Mouse (Mus musculus): ENCODE results near the gene Syngr3. TPM values are rescaled to one million over a fixed set of nuclear protein-coding genes. Genes with fewer than 3 reads are reported as not detected.

The Syngr3 gene
- total and polyA plus RNA-seq, 3 experiments = 0.32 to 3.9 (median 0.33) TPM

DNA sequence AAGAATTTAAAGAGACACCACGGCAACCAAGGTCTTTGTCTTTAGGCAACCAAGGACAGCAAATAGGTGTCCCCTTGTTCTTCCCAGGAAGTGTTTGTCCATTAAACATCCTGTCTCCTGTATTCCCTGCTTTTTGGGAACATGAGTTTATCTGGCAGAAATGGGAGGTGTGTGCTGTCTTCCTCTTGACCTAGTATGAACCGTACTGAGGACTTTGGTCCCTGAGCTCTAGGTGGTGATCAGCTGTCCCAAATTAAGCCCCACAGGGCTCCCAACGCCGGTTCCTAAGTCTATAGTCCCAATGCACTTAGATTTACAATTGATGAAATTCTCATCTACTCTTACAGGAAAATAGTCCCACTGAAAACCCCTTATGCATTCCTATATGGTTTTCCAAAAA lies 39.0 kb downstream of the Syngr3 start:
- TF ChIP-seq RCOR1 (conservative IDR thresholded peaks at IDR 0.05; ENCODE audit: low read depth, low read length) = no peak
- no peak for TF ChIP-seq BHLHE40 (IDR thresholded peaks at IDR 0.05; ENCODE audit: low read depth, low read length)
- no peak for TF ChIP-seq E2F4 (IDR thresholded peaks at IDR 0.05; ENCODE audit: insufficient replicate concordance, low read depth, low read length)
- TF ChIP-seq JUN (IDR thresholded peaks at IDR 0.05; ENCODE audit: insufficient read depth, low read depth, low read length) = no peak
- TF ChIP-seq USF1 (IDR thresholded peaks at IDR 0.05; ENCODE audit: low read depth, low read length) = no peak
- TF ChIP-seq JUND (conservative IDR thresholded peaks at IDR 0.05; ENCODE audit: low read depth, low read length) = no peak
- TF ChIP-seq TBP (conservative IDR thresholded peaks at IDR 0.05; ENCODE audit: low read depth, low read length) = no peak
- TF ChIP-seq KAT2A (IDR thresholded peaks at IDR 0.05; ENCODE audit: insufficient replicate concordance, low read length) = no peak
- no peak for TF ChIP-seq NELFE (IDR thresholded peaks at IDR 0.05; ENCODE audit: low read depth, low read length)
- no peak for TF ChIP-seq SMC3 (IDR thresholded peaks at IDR 0.05; ENCODE audit: low read depth, low read length)
- TF ChIP-seq USF2 (conservative IDR thresholded peaks at IDR 0.05; ENCODE audit: low read depth, low read length) = no peak
- no peak for TF ChIP-seq RAD21 (IDR thresholded peaks at IDR 0.05; ENCODE audit: low read depth, low read length)
- TF ChIP-seq GABPA (IDR thresholded peaks at IDR 0.05; ENCODE audit: insufficient replicate concordance, low read depth, low read length) = no peak
- no peak for TF ChIP-seq PAX5 (IDR thresholded peaks at IDR 0.05; ENCODE audit: low read length)
- no peak overlapping the region for H3K4me3 ChIP-seq (replicated peaks in 1 of 3; ENCODE audit: low read depth in 2 of 3, low read length in 2 of 3, poor library complexity in 1 of 3)
- peaks cover 28% of the 10 kb centered on the region for H3K27me3 ChIP-seq (replicated peaks)
- no peak for DNase-seq (ENCODE audit: extremely low read depth)
- no peak overlapping the region for H3K4me2 ChIP-seq (ENCODE audit: insufficient read depth, low read depth, poor library complexity, severe bottlenecking)
- no peak overlapping the region for H3K9ac ChIP-seq (ENCODE audit: insufficient read depth, low read depth)
- no peaks in the 10 kb centered on the region for H3K9me3 ChIP-seq (replicated peaks; ENCODE audit: low read length)
- H3K4me1 ChIP-seq (ENCODE audit: control insufficient read depth in 1 of 2, insufficient read depth in 2 of 2) = peaks cover 4 to 23% of the 10 kb centered on the region in 2 experiments; a peak in 2 of 4 replicates
- H3K79me2 ChIP-seq (replicated peaks; ENCODE audit: control insufficient read depth, extremely low read depth, insufficient read depth, poor library complexity, severe bottlenecking) = no peaks in the 10 kb centered on the region
- in situ Hi-C loops (cut with MboI; ENCODE audit: low pct_ligation_motif_present, low pct_unique_long_range_greater_than_20kb, low sequenced_read_pairs) (loop anchor here (5.0 kb wide), 1 partner anchor 53 kb away; no protein-coding TSS in a partner anchor), dilution Hi-C loops (cut with MboI; ENCODE audit: extremely low pct_ligation_motif_present, extremely low pct_unique_long_range_greater_than_20kb, low sequenced_read_pairs) (no loop called here)
- no peaks in the 10 kb centered on the region for H3K36me3 ChIP-seq (replicated peaks in 1 of 2; ENCODE audit: control insufficient read depth in 1 of 2, insufficient read depth in 1 of 2, low read length in 1 of 2)
- H3K27ac ChIP-seq (ENCODE audit: insufficient read depth, low read depth) = no peak overlapping the region

DNA sequence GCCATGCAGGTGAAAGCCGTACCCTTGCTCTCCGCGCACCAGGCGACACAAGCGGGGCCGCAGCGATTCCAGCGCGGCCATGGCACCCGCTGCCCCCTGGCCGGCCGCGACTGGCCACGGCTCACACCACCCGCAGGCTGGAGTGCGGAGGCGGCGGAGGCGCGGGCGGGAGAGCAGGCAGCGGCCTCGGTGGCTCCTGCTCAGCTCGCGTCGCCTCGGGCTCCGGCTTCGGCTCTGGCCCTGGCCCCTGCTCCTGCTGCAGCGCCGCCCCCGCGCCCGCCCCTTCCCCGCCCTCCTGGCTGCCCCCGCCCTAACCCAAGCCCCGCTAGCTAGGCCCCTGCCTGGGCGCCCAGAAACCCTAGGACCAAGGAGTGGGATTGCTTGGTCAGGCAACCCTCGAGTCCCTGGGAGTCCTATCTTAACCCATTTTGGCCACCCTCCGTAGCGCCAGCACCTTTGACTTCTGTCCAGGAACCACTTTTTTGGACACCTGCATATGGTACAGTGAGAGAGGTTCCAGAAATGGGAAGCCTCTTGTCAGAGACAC lies 39.6 kb downstream of the Syngr3 start, which contains the start of gene Slc9a3r2:
Slc9a3r2 (minus strand) TSS at position 258 of the 547 bp plus-strand sequence.
- Histone ChIP-seq H3K36me3 (replicated peaks in 1 of 2; ENCODE audit: control insufficient read depth in 1 of 2, insufficient read depth in 1 of 2, low read length in 1 of 2) (no peaks in the 10 kb centered on the region), H3K4me3 (replicated peaks in 1 of 3; ENCODE audit: low read depth in 2 of 3, low read length in 2 of 3, poor library complexity in 1 of 3) (peak within 1 kb of the TSS; percentile 39 to 68 (median 44)), H3K27me3 (replicated peaks) (peaks cover 28% of the 10 kb centered on the region), H3K4me1 (ENCODE audit: control insufficient read depth in 1 of 2, insufficient read depth in 2 of 2) (peaks cover 9 to 29% of the 10 kb centered on the region in 2 experiments), H3K79me2 (replicated peaks; ENCODE audit: control insufficient read depth, extremely low read depth, insufficient read depth, poor library complexity, severe bottlenecking) (no peaks in the 10 kb centered on the region), H3K4me2 (ENCODE audit: insufficient read depth, low read depth, poor library complexity, severe bottlenecking) (peak within 1 kb of the TSS; percentile 67), H3K9ac (ENCODE audit: insufficient read depth, low read depth) (peak within 1 kb of the TSS; percentile 10; the same call in 1 of the 2 replicates), H3K9me3 (replicated peaks; ENCODE audit: low read length) (no peaks in the 10 kb centered on the region), H3K27ac (ENCODE audit: insufficient read depth, low read depth) (no peak within 1 kb of the TSS)
- in situ Hi-C loops (cut with MboI; ENCODE audit: low pct_ligation_motif_present, low pct_unique_long_range_greater_than_20kb, low sequenced_read_pairs) = loop anchor here (5.0 kb wide), 1 partner anchor 53 kb away; no protein-coding TSS in a partner anchor
- dilution Hi-C loops (cut with MboI; ENCODE audit: extremely low pct_ligation_motif_present, extremely low pct_unique_long_range_greater_than_20kb, low sequenced_read_pairs) = no loop called here
- no peak for DNase-seq (ENCODE audit: extremely low read depth)
- no peak for TF ChIP-seq ZNF384 (IDR thresholded peaks at IDR 0.05; ENCODE audit: low read depth, low read length)
- TF ChIP-seq CHD1 (IDR thresholded peaks at IDR 0.05; ENCODE audit: low read depth, low read length) = no peak
- no peak for TF ChIP-seq HCFC1 (IDR thresholded peaks at IDR 0.05; ENCODE audit: low read depth, low read length)
- no peak for TF ChIP-seq POLR2A (IDR thresholded peaks at IDR 0.05; ENCODE audit: low read depth, low read length)
- no peak for TF ChIP-seq ZMIZ1 (IDR thresholded peaks at IDR 0.05; ENCODE audit: low read depth, low read length)
- no peak for TF ChIP-seq E2F4 (IDR thresholded peaks at IDR 0.05; ENCODE audit: insufficient replicate concordance, low read depth, low read length)
